Mouse (Mus musculus) heart, embryonic 14.5 days (tissue): ENCODE results near the gene Mapre3. TPM values are rescaled to one million over a fixed set of nuclear protein-coding genes. Genes with fewer than 3 reads are reported as not detected.
A peak's percentile ranks its signal among the peaks of the same experiment; 100 is the strongest.

ENCODE experiments used
- ATAC-seq: fragments of 200-750 bp; cut with Nextera tagmentation; 2 replicates; pipeline ENCODE4 v1.8.0; 2017; ENCODE audit warnings: low read depth, moderate TSS enrichment; ENCODE audit not compliant: insufficient number of reproducible peaks, insufficient read depth, low FRiP score
- H3K27ac ChIP-seq, 2 experiments: fragments of 200-500 bp in 1 of 2; fragments of 300-500 bp in 1 of 2; sonication (generic) in 1 of 2; replicated peaks in 1 of 2; 2 replicates each; pipeline ENCODE4 v1.5.1; 2012 to 2014; ENCODE audit warnings: low read depth in 2 of 2, low read length in 2 of 2, control low read depth in 1 of 2, mild to moderate bottlenecking in 1 of 2, mixed read lengths in 1 of 2; ENCODE audit not compliant: control insufficient read depth in 1 of 2, insufficient read depth in 1 of 2
- H3K27me3 ChIP-seq: fragments of 300-500 bp; sonication (generic); 2 replicates; pipeline ENCODE4 v1.6.1; 2014; ENCODE audit warnings: mild to moderate bottlenecking, low read length, control low read depth; ENCODE audit not compliant: control insufficient read depth, insufficient read depth
- H3K36me3 ChIP-seq: fragments of 300-500 bp; sonication (generic); 2 replicates; pipeline ENCODE4 v1.6.1; 2014; ENCODE audit warnings: mild to moderate bottlenecking, control low read depth, low read length, mixed read lengths; ENCODE audit not compliant: control insufficient read depth, insufficient read depth
- H3K4me1 ChIP-seq, 2 experiments: fragments of 200-500 bp in 1 of 2; fragments of 300-500 bp in 1 of 2; sonication (generic) in 1 of 2; 2 replicates each; pipeline ENCODE4 v1.6.1; 2012 to 2014; ENCODE audit warnings: low read length in 2 of 2, control low read depth in 1 of 2, mixed read lengths in 1 of 2; ENCODE audit not compliant: control insufficient read depth in 2 of 2, insufficient read depth in 2 of 2
- H3K4me2 ChIP-seq: fragments of 300-500 bp; sonication (generic); 2 replicates; pipeline ENCODE4 v1.6.1; 2014; ENCODE audit warnings: mild to moderate bottlenecking, low read length
- H3K4me3 ChIP-seq, 2 experiments: fragments of 200-500 bp in 1 of 2; fragments of 300-500 bp in 1 of 2; sonication (generic) in 1 of 2; 2 replicates each; pipeline ENCODE4 v1.5.1; 2012 to 2014; ENCODE audit warnings: low read length in 2 of 2, mild to moderate bottlenecking in 2 of 2, control low read depth in 1 of 2, low read depth in 1 of 2, moderate library complexity in 1 of 2; ENCODE audit not compliant: control insufficient read depth in 1 of 2, insufficient read depth in 1 of 2
- H3K9ac ChIP-seq: fragments of 300-500 bp; sonication (generic); 2 replicates; pipeline ENCODE4 v1.6.1; 2014; ENCODE audit warnings: mild to moderate bottlenecking, low read length
- H3K9me3 ChIP-seq: fragments of 300-500 bp; sonication (generic); 2 replicates; pipeline ENCODE4 v1.6.1; 2016; ENCODE audit warnings: low read length, control low read depth; ENCODE audit not compliant: control insufficient read depth
- WGBS: fragments of 180-500 bp; shearing (Covaris S2); extraction: QIAGEN DNeasy Blood & Tissue Kit; methylation state at CpG from one replicate; pipeline ENCODE4 v1.1.7; 2014; 5-methylcytosine and 5-hydroxymethylcytosine counted together
- polyA plus RNA-seq: library from polyadenylated mRNA; unstranded; fragments of >200 nt; fragmentation: Nextera tagmentation; extraction: Ambion mirVana; gene quantifications from 2 replicates; pipeline ENCODE4 v1.2.1, GENCODE M21; 2014

The Mapre3 gene
- polyA plus RNA-seq, 1 experiment from 2014 or later, result 18.4 TPM

DNA sequence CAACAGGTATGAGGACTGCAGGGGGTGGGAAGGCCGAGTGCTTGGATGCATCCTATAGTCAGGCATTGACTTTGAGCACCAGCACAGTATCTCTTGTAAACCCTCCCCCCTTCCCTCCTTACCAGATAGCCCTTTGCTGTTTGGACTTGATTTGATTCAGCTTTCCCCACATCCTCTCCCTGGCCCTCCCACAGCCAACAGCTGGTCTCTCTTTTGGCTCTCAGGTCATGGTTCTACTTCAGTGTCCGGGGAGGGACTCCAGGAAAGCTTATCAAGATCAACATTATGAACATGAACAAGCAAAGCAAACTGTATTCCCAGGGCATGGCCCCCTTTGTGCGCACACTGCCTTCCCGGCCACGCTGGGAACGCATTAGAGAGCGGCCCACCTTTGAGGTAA lies 75.9 kb downstream of the Mapre3 start:
- 80% methylated on average over 7 of the region's 7 CpGs for WGBS
- Histone ChIP-seq H3K9me3 (no peaks in the 10 kb centered on the region), H3K27ac (peak overlapping the region in 1 of 2 experiments; percentile 96; a peak in 1 of 4 replicates), H3K9ac (0 out of 2 replicates have a peak overlapping the region, but pooled peaks have one; percentile 86), H3K27me3 (no peaks in the 10 kb centered on the region), H3K36me3 (peaks cover 50% of the 10 kb centered on the region), H3K4me3 (no peak overlapping the region), H3K4me1 (peaks cover 8 to 13% of the 10 kb centered on the region in 2 experiments), H3K4me2 (peak overlapping the region; percentile 78)
- ATAC-seq, result no peak

DNA sequence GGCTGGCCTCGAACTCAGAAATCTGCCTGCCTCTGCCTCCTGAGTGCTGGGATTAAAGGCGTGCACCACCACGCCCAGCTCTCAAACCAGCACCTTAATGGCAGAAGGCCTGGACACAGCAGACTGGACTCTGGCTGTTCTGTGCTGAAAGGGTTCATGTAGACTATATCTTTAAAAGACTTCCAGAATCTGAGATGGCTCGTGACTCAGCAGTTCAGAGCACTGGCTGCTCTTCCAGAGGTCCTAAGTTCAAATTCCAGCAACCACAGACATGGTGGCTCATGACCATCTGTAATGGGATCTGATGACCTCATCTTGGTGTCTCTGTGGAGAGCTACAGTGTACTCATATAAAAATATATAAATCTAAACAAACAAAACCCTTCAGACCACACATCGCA lies 87.4 kb downstream of the Mapre3 start:
- WGBS, result 93% methylated on average over 5 of the region's 5 CpGs
- no peak for ATAC-seq
- peaks cover 2 to 3% of the 10 kb centered on the region in 2 experiments; a peak in 3 of 4 replicates for H3K4me1 ChIP-seq
- no peak overlapping the region for H3K4me2 ChIP-seq
- H3K27ac ChIP-seq, result no peak overlapping the region
- H3K9me3 ChIP-seq, result no peaks in the 10 kb centered on the region
- no peak overlapping the region for H3K4me3 ChIP-seq
- no peaks in the 10 kb centered on the region for H3K27me3 ChIP-seq
- H3K9ac ChIP-seq, result no peak overlapping the region
- H3K36me3 ChIP-seq, result peaks cover 76% of the 10 kb centered on the region

DNA sequence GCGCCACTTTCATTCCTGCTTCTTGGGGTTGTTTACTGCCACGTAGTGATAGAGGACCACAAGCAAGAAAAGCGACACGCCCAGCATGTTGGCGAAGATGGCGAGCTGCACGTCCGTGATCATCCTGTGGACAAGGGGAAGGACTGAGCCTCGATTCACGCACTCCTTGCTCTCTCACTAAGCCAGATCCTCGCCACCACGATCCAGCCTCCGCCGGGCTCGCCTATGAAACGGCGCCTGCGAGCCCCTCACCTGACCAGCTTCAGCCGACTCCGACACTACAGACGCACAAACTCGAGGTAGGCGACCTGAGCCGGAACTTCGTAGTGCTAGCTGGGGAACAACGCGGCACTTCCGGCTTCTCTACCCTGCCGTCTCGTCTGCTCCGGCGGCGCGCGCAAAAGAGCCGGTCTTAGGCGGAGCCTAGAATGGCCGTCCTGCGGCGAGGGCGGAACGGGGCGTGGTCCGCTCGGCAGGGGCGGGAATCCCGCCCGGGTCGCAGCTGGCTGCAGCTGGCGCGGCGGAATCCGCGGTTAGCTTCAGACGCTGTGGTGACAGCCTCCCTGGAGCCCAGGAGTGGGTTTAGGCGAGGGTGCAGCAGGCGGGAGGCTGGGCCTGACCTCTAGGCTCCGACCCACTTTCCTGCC lies 93.1 kb downstream of the Mapre3 start, which contains the start of gene Ost4:
TSS of gene Ost4 (minus strand) at position 376 of the 647 bp plus-strand sequence.
- peaks cover 32 to 44% of the 10 kb centered on the region in 2 experiments for H3K4me1 ChIP-seq

DNA sequence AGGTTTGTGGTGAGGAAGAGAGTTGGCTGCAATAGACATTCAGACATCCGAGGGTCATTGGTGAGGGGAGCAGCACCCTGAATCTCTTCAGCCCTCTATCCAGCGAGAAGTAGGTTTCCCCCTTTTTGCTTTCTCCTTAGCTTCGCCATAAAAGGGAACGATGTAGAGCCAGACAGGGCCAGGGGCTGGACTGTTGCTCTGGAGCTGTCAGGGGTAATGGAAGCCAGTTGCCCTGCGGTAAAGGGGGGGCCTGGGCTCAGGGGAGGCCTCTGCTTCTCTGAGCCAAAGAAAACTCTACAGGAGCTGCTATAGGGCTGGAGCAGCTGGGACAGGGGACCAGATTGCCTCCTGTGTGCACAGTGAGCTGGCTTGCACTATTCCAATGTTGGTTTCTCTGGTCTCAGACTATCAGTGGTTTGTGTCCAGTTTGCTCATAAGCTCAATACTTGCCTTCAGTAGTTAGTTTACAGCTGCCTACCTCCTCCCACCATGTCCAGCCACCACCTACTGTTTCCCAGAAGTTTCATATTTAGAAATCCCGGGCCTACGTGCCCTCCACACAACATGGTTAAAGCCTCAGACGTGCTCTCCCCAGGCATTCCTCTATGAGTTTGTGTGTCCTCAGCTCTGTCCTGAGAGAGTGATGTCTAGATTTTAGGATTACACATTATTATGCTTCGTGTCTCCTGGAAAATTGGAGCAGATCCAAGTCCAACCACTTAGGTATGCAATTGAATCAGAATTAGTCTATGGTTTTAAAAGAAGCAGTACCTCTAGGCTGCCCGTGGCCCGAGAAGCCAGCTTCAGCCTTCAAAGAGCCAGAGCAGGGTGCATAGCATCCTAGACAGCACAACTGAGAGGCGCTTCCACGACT lies 94.2 kb downstream of the Mapre3 start:
- ATAC-seq, result peak; percentile 57
- Histone ChIP-seq H3K27me3 (no peaks in the 10 kb centered on the region), H3K9me3 (no peaks in the 10 kb centered on the region), H3K4me2 (peak overlapping the region; percentile 74), H3K9ac (peak overlapping the region; percentile 81), H3K27ac (peak overlapping the region; percentile 95), H3K36me3 (peaks cover 25% of the 10 kb centered on the region), H3K4me3 (peak overlapping the region; percentile 69 to 77), H3K4me1 (peaks cover 40 to 54% of the 10 kb centered on the region in 2 experiments)
- WGBS, result 19% methylated on average over 13 of the region's 13 CpGs

More for the DNA sequence above, 93.1 kb downstream of the Mapre3 start, which contains the start of gene Ost4:
- peak within 1 kb of the TSS; percentile 86 for H3K9ac ChIP-seq
- H3K9me3 ChIP-seq, result no peaks in the 10 kb centered on the region
- peaks cover 36% of the 10 kb centered on the region for H3K36me3 ChIP-seq
- H3K27me3 ChIP-seq, result no peaks in the 10 kb centered on the region
- WGBS, result under 1% methylated on average over 51 of the region's 58 CpGs
- H3K4me2 ChIP-seq, result peak within 1 kb of the TSS; percentile 74
- H3K4me3 ChIP-seq, result peak within 1 kb of the TSS; percentile 69 to 77
- ATAC-seq, result peak; percentile 88
- H3K27ac ChIP-seq, result peak within 1 kb of the TSS; percentile 95

DNA sequence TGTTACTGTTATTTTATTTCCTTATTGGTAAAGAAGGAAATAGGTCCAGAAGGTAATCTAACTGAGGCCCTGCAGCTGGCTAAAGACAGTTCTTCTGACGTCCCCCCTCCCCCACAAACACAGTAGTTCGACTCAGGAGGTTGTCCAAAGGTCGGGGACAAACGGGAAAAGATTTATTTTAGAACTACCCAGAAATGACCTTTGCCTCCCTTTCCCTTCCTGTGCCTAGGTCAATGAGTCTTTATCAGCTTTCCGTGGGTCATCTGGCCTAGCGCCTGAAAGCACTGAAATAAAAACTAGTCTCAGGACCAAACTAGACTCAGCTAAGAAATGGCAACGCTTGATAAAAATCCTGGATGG lies 94.8 kb downstream of the Mapre3 start:
- H3K4me2 ChIP-seq, result peak overlapping the region; percentile 74
- H3K27me3 ChIP-seq, result no peaks in the 10 kb centered on the region
- H3K4me3 ChIP-seq, result no peak overlapping the region
- WGBS, result 18% methylated on average over 7 of the region's 7 CpGs
- H3K9ac ChIP-seq, result peak overlapping the region; percentile 81
- ATAC-seq, result no peak
- no peaks in the 10 kb centered on the region for H3K9me3 ChIP-seq
- peak overlapping the region; percentile 95 for H3K27ac ChIP-seq
- H3K4me1 ChIP-seq, result peaks cover 45 to 59% of the 10 kb centered on the region in 2 experiments
- peaks cover 19% of the 10 kb centered on the region for H3K36me3 ChIP-seq

DNA sequence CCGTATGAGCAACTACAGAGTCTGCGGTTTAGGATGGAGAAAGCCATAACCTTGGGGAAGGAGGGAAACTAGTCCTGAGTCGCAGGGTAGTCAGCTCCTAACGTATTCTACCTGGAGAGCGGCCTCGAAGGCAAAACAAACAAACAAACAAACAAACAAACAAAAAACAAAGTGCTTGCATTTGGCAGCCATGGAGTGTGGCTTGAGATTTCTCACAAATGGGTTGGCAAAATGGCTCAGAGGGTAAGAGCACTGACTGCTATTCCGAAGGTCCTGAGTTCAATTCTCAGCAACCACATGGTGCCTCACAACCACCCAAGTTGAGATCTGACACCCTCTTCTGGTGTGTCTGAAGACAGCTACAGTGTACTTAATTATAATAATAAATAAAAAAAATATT lies 95.4 kb downstream of the Mapre3 start:
- no peak for ATAC-seq
- Histone ChIP-seq H3K4me2 (no peak overlapping the region), H3K9me3 (no peaks in the 10 kb centered on the region), H3K36me3 (peaks cover 13% of the 10 kb centered on the region), H3K27me3 (no peaks in the 10 kb centered on the region), H3K4me1 (peaks cover 47 to 59% of the 10 kb centered on the region in 2 experiments), H3K4me3 (no peak overlapping the region), H3K27ac (peak overlapping the region; percentile 95), H3K9ac (no peak overlapping the region)
- 80% methylated on average over 7 of the region's 7 CpGs for WGBS

DNA sequence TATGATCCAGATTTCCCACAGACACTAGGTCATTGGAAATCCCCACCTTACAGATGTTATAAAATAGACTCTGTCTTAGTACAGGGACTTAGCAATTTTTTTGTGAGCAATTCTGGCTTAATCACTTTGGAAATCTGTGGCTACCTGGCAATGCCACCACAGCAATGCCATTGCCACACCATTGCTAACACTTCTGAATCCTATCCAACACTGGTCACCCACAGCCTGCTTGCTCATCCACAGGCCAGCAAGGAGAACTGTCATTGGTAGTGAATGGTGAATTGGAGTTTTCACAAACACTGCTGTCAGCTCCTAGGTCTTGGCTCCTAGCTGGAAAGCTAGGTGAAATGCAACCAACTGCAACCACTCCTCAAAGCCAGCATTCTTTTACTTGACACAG lies 96.0 kb downstream of the Mapre3 start:
- Histone ChIP-seq H3K27ac (peak overlapping the region in 1 of 2 experiments; percentile 42; a peak in 2 of 4 replicates), H3K9me3 (no peaks in the 10 kb centered on the region), H3K4me3 (no peak overlapping the region), H3K9ac (no peak overlapping the region), H3K4me1 (peaks cover 50 to 65% of the 10 kb centered on the region in 2 experiments), H3K4me2 (no peak overlapping the region), H3K36me3 (peaks cover 7% of the 10 kb centered on the region), H3K27me3 (no peaks in the 10 kb centered on the region)
- ATAC-seq, result no peak
